Mouse (Mus musculus): ENCODE data around the gene Sars2.
"Not testable (repeated sequence)": the region's sequence is repeated elsewhere in the genome, so short reads cannot be mapped to it uniquely, and the experiment has no call there.

The Sars2 gene

GRCm38 (mm10) chr7:28741709-28742438 is at the start of gene Sars2, which contains the start of gene Mrps12:
TSS of gene Sars2 (plus strand) at chr7:28741992.
TSS of gene Mrps12 (minus strand) at chr7:28741820.
- DNase-seq = peak; percentile 94 to 96

- DNase-seq = peak in 1 of 2 experiments; percentile 11
These were observed 49.1 kb upstream of the Sars2 start, which contains the start of gene Fbxo27 for GRCm38 (mm10) chr7:28692545-28693320. TSS of gene Fbxo27 (plus strand) at chr7:28692849.

- DNase-seq = peak; percentile 85 to 88
These were observed 48.3 kb upstream of the Sars2 start for GRCm38 (mm10) chr7:28693321-28693966.

GRCm38 (mm10) chr7:28694423-28694822 is 47.4 kb upstream of the Sars2 start:
- DNase-seq = no peak

- DNase-seq = no peak
These were observed 46.8 kb upstream of the Sars2 start for GRCm38 (mm10) chr7:28694966-28695511.

- no peak for DNase-seq
These were observed 44.5 kb upstream of the Sars2 start for GRCm38 (mm10) chr7:28697277-28697676.

GRCm38 (mm10) chr7:28700269-28700668 is 41.5 kb upstream of the Sars2 start:
- DNase-seq = no peak

GRCm38 (mm10) chr7:28701306-28701705 is 40.5 kb upstream of the Sars2 start:
- not testable (repeated sequence) for DNase-seq

- DNase-seq = peak in 1 of 2 experiments; percentile 11
These were observed 39.1 kb upstream of the Sars2 start for GRCm38 (mm10) chr7:28702601-28703143.

- no peak for DNase-seq
These were observed 32.3 kb upstream of the Sars2 start for GRCm38 (mm10) chr7:28709454-28709853.

- peak in 1 of 2 experiments; percentile 20 for DNase-seq
These were observed 30.8 kb upstream of the Sars2 start for GRCm38 (mm10) chr7:28710962-28711361.

- no peak for DNase-seq
These were observed 27.1 kb upstream of the Sars2 start for GRCm38 (mm10) chr7:28714667-28715066.

- DNase-seq = no peak
These were observed 26.2 kb upstream of the Sars2 start for GRCm38 (mm10) chr7:28715598-28715997.

- DNase-seq = peak; percentile 45 to 47
These were observed 25.1 kb upstream of the Sars2 start, which contains the start of gene Fbxo17 for GRCm38 (mm10) chr7:28716590-28717281. TSS of gene Fbxo17 (plus strand) at chr7:28716804.

GRCm38 (mm10) chr7:28717726-28718125 is 24.1 kb upstream of the Sars2 start:
- DNase-seq = no peak

- no peak for DNase-seq
These were observed 22.6 kb upstream of the Sars2 start for GRCm38 (mm10) chr7:28719159-28719558.

- no peak for DNase-seq
These were observed 22.1 kb upstream of the Sars2 start for GRCm38 (mm10) chr7:28719650-28720049.

- DNase-seq = no peak
These were observed 20.8 kb upstream of the Sars2 start for GRCm38 (mm10) chr7:28720753-28721537.

GRCm38 (mm10) chr7:28722079-28722478 is 19.7 kb upstream of the Sars2 start:
- peak; percentile 29 to 46 for DNase-seq

GRCm38 (mm10) chr7:28724613-28725012 is 17.2 kb upstream of the Sars2 start:
- no peak for DNase-seq

- DNase-seq = peak; percentile 76 to 77
These were observed 15.2 kb upstream of the Sars2 start for GRCm38 (mm10) chr7:28726600-28726999.

Measured in B cell, adult 2 months (primary cell).